Mouse (Mus musculus) layer of hippocampus, adult 8-10 months (tissue): ENCODE results near the gene Creb3. TPM values are rescaled to one million over a fixed set of nuclear protein-coding genes. Genes with fewer than 3 reads are reported as not detected.

Experiments
- total RNA-seq, 4 experiments: library from RNA; stranded (reverse); gene quantifications; 2 replicates each; pipeline ENCODE4 v1.2.4; 2022

The Creb3 gene
- total RNA-seq, 4 experiments from 2014 or later, result 63.3 to 89.5 (median 69.0) TPM

Other genes with a start within 250 kb of the Creb3 start
- 100 to 1,000 TPM; 117 to 120 (median 117) TPM for gene Rusc2, start 180.4 kb upstream of the Creb3 start, total RNA-seq
- gene Fam166b, start 133.2 kb upstream of the Creb3 start, total RNA-seq, result 1 to 10 TPM in 2 of 4 experiments, under 1 TPM in 2; 0.31 to 3.7 (median 1.3) TPM
- 10 to 100 TPM; 76.6 to 82.7 (median 81.8) TPM for gene Tesk1, start 120.4 kb upstream of the Creb3 start, total RNA-seq
- gene Cd72, start 107.7 kb upstream of the Creb3 start, total RNA-seq, result 1 to 10 TPM in 1 of 4 experiments, under 1 TPM in 2, not detected in 1; 0.49 to 1.2 (median 0.81) TPM
- not detected for gene Sit1, start 78.6 kb upstream of the Creb3 start, total RNA-seq
- gene Ccdc107, start 69.4 kb upstream of the Creb3 start, total RNA-seq, result 10 to 100 TPM; 22.1 to 30.0 (median 27.6) TPM
- 1 to 10 TPM in 1 of 4 experiments, not detected in 3; 1.0 TPM for gene Arhgef39, start 62.6 kb upstream of the Creb3 start, total RNA-seq
- under 1 TPM in 1 of 4 experiments, not detected in 3; 0.65 TPM for gene Car9, start 55.4 kb upstream of the Creb3 start, total RNA-seq
- 1 to 10 TPM; 6.7 to 9.4 (median 9.0) TPM for gene Tpm2, start 38.6 kb upstream of the Creb3 start, total RNA-seq
- gene Tln1, start 359 bp downstream of the Creb3 start, total RNA-seq, result 10 to 100 TPM; 39.3 to 62.9 (median 50.6) TPM
- gene Rgp1, start 16.4 kb downstream of the Creb3 start, total RNA-seq, result 10 to 100 TPM; 46.2 to 69.0 (median 51.0) TPM
- 10 to 100 TPM; 58.7 to 64.7 (median 60.9) TPM for gene Gba2, start 16.5 kb downstream of the Creb3 start, total RNA-seq
- gene Msmp, start 22.2 kb downstream of the Creb3 start, total RNA-seq, result not detected
- 10 to 100 TPM; 54.6 to 68.4 (median 59.4) TPM for gene Npr2, start 69.6 kb downstream of the Creb3 start, total RNA-seq
- 1 to 10 TPM; 1.5 to 2.7 (median 2.0) TPM for gene Spag8, start 91.3 kb downstream of the Creb3 start, total RNA-seq
- 10 to 100 TPM; 25.3 to 39.2 (median 37.6) TPM for gene Hint2, start 94.1 kb downstream of the Creb3 start, total RNA-seq
- gene Tmem8b, start 106.6 kb downstream of the Creb3 start, total RNA-seq, result 10 to 100 TPM; 66.0 to 71.0 (median 68.4) TPM
- 1 to 10 TPM in 3 of 4 experiments, under 1 TPM in 1; 0.84 to 1.5 (median 1.1) TPM for gene Fam221b, start 106.8 kb downstream of the Creb3 start, total RNA-seq
- not detected for gene Olfr70, start 138.5 kb downstream of the Creb3 start, total RNA-seq
- gene Olfr71, start 147.9 kb downstream of the Creb3 start, total RNA-seq, result not detected
- gene Hrct1, start 164.9 kb downstream of the Creb3 start, total RNA-seq, result 1 to 10 TPM in 2 of 4 experiments, under 1 TPM in 2; 0.53 to 1.3 (median 0.93) TPM
- gene Spaar, start 167.7 kb downstream of the Creb3 start, total RNA-seq, result 1 to 10 TPM in 2 of 4 experiments, under 1 TPM in 2; 0.50 to 1.2 (median 0.94) TPM
- gene Olfr159, start 208.7 kb downstream of the Creb3 start, total RNA-seq, result not detected